Mouse (Mus musculus): ENCODE data around the gene Zfp84.

The Zfp84 gene

DNA sequence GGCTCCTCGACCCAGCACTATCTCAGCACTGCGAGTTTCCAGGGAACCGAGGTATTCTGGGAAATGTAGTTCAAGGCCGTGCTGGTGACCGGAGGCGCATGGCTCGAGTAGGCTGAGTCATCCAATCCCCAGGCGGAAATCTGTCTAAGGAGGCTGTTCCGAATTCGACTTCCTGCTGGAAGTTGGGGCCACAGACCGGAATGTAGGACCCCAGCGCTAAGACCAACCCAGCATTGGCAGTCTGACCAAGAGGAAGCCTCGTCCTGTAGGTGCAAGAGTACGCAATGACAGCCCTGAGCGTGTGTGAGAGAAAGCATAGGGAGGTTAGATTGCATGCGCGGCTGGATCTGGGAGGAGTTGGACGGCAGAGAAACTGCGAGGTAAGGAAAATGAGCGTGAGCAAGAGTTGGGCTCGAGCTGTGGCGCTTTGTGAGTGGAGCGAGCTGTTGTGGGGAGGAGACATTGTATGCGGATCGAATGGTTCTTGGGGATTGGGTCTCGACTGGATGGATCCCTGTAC lies 47.6 kb downstream of the Zfp84 start, which contains the start of gene Zfp790:
Gene Zfp790, plus strand, starts transcription at position 205 of the 520 bp plus-strand sequence.
- DNase-seq (ENCODE audit: low spot score): peak; percentile 85

DNA sequence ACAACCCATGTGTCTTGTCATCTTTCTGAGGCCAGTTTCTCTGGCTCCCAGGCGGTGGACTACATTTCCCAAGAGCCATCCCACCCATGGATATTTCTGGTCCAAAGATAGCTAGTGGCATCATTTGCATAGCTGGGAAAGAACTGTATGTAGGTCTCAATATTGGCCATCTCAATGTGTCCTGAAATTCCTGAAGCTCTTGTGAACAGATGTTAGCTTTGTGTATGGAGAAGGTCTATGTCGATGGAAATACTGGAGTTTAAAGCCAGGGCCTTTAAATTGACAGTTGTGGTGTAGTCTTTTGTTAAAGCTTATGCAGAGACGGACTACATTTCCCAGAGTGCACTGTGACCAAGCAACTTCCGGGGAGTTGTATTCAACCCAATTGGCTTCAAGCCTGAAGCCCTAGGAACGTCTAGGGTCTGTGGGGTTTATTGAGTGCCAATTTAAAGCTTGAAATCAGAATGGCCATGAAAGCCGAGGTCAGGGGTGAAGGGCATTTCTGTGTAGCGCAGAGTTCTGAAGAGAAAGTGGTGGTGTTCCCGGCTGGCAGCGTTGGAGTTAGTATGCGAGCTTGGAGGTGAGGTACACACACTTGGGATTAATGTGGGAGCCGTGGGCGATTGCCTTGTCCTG lies 50.4 kb downstream of the Zfp84 start:
- DNase-seq (ENCODE audit: low spot score): peak; percentile 80

DNA sequence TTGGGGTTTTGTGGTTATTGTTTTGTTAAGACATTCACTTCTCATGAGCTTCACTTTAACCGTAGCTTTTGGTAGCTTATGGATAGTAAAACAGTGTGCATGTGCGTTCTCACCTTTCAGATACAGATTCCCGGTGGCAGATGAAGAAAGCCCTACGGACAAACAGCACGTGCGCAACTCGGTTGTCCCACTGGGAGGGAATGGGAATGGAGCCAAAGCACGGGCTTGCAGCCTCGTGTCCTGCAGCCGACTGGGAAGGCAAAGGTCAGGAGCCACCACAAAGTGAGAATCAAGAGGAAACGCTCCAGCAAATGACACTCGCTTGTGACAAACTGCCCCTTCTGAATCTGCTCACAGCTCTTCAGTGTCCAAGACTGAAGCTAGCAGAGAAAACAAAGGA lies 59.6 kb downstream of the Zfp84 start:
- DNase-seq (ENCODE audit: low spot score): no peak
